Mouse (Mus musculus) E14TG2a.4 (cell line): ENCODE data around the gene Trim65.

Experiments used
- CTCF ChIP-seq: conservative IDR thresholded peaks from 2 replicates; pipeline ENCODE4 v1.5.1; 2014; ENCODE audit warnings: low read length
- NANOG ChIP-seq: IDR thresholded peaks from 2 replicates; pipeline ENCODE4 v1.6.1; 2014; ENCODE audit warnings: borderline replicate concordance, low read length, mixed read lengths
- POU5F1 ChIP-seq: IDR thresholded peaks from 2 replicates; pipeline ENCODE4 v1.6.1; 2014; ENCODE audit warnings: low read length, borderline replicate concordance

DNA sequence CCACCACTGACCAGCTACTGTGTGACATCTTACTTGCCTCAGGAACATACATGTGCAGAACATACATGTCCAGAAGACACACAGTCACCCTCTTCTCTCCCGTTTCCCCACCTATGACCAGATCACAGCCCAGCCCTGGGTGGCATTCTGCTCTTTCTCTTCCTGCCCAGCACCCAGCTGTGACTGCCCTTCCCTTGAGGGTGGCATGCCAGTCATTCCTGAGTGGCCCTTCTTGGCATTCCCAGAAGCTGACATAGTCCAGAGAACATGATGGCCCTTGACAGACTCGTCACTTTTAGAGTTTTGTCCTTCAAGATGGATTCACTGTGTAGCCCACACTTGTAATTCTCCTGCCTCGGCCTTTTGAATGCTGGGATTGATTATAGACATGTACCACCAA is 58.3 kb downstream of the Trim65 start:
- no peak for TF ChIP-seq CTCF
- TF ChIP-seq POU5F1, result no peak
- no peak for TF ChIP-seq NANOG
